Comparison of ENCODE assay signal across 13 mouse cellular contexts in the genomic region with DNA sequence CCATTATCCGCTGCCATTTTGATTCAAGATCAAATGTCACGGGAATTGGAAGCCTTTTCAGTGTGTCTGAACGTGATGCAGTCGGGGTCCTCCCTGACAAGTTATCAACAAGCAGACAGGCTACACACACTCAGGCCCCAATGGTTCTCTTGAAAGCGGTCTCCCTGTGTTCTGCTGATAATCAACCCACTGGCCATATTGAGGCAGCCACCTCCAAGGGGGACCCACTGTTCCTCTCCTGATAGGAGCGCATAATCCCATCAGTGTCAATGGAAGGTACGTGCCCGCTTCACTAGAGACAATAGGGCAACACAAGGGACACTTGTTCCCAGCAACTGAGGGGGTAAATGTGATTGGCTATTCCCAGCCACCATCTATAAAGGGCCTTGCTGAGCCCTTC.
A peak's percentile ranks its signal among the peaks of the same experiment; 100 is the strongest.
DNase-seq lines count a peak whose midpoint lies in the region; ATAC-seq lines count a peak whose summit lies in the region.
"Had no signal": no experiment of that assay in that cellular context is flagged by ENCODE, and none has a peak within 500 bp of the region (broad histone marks: within the 10 kb centered on the region; RNA-seq: fewer than 3 reads in every experiment).

No protein-coding gene starts in this region.

- peak; percentile 91 for DNase-seq in heart, embryonic 10.5 days (ENCODE audit: low spot score)
- no peak for DNase-seq in heart, postnatal 36 days
- peak; percentile 6 for DNase-seq in embryonic facial prominence, embryonic 11.5 days (ENCODE audit: low spot score)
- peak; percentile 34 for DNase-seq in liver, embryonic 11.5 days (ENCODE audit: low spot score)
- no peak for DNase-seq in kidney, postnatal 14 days
- DNase-seq in adrenal gland, postnatal 10 days: no peak
- DNase-seq: adrenal gland, postnatal 36 days; cerebellum, postnatal 14 days; lung, postnatal 10 days; spleen, adult 18-20 months had no signal

- peak; percentile 80 for ATAC-seq in embryonic facial prominence, embryonic 11.5 days (replicated peaks; ENCODE audit: insufficient number of reproducible peaks, low FRiP score, low TSS enrichment, low read depth)
- ATAC-seq in liver, embryonic 11.5 days (replicated peaks; ENCODE audit: low FRiP score): peak; percentile 99
- ATAC-seq in midbrain, embryonic 16.5 days: peak; percentile 44; the same call in 1 of the 2 replicates
- no peak for ATAC-seq in activated CD4-positive, CD25-positive, alpha-beta regulatory T cell, adult 4 months

- intact Hi-C loops in heart, postnatal 36 days (cut with DNase I): no loop called here

- H3K9ac ChIP-seq in embryonic facial prominence, embryonic 11.5 days (replicated peaks; ENCODE audit: low read length): no peak overlapping the region
- no peak overlapping the region for H3K9ac ChIP-seq in liver, embryonic 11.5 days (ENCODE audit: low read depth, low read length)
- no peak overlapping the region for H3K9ac ChIP-seq in midbrain, embryonic 16.5 days (ENCODE audit: low read depth, low read length)

- WGBS in heart, embryonic 10.5 days: 67% methylated on average over 8 of the region's 8 CpGs
- 43% methylated on average over 8 of the region's 8 CpGs for WGBS in embryonic facial prominence, embryonic 11.5 days
- WGBS in liver, embryonic 11.5 days: 47% methylated on average over 8 of the region's 8 CpGs
- 16% methylated on average over 8 of the region's 8 CpGs for WGBS in midbrain, embryonic 16.5 days

- H3K36me3 ChIP-seq in heart, embryonic 10.5 days: no peaks in the 10 kb centered on the region
- H3K36me3 ChIP-seq in embryonic facial prominence, embryonic 11.5 days (replicated peaks; ENCODE audit: control insufficient read depth, insufficient read depth, low read depth, low read length): no peaks in the 10 kb centered on the region
- no peaks in the 10 kb centered on the region for H3K36me3 ChIP-seq in liver, embryonic 11.5 days (ENCODE audit: control insufficient read depth, insufficient read depth, low read length)
- H3K36me3 ChIP-seq in midbrain, embryonic 16.5 days (ENCODE audit: control insufficient read depth, insufficient read depth, low read length): no peaks in the 10 kb centered on the region
- H3K36me3 ChIP-seq: G1E had no signal

- H3K27me3 ChIP-seq in heart, embryonic 10.5 days (ENCODE audit: insufficient read depth, poor library complexity, severe bottlenecking): no peaks in the 10 kb centered on the region
- H3K27me3 ChIP-seq in embryonic facial prominence, embryonic 11.5 days (ENCODE audit: control insufficient read depth, insufficient read depth, low read length): no peaks in the 10 kb centered on the region
- no peaks in the 10 kb centered on the region for H3K27me3 ChIP-seq in liver, embryonic 11.5 days (replicated peaks; ENCODE audit: control insufficient read depth, insufficient read depth, low read length)
- no peaks in the 10 kb centered on the region for H3K27me3 ChIP-seq in midbrain, embryonic 16.5 days (ENCODE audit: control insufficient read depth, insufficient read depth, low read depth, low read length)

- no peaks in the 10 kb centered on the region for H3K9me3 ChIP-seq in heart, embryonic 10.5 days
- H3K9me3 ChIP-seq in embryonic facial prominence, embryonic 11.5 days (replicated peaks; ENCODE audit: control insufficient read depth, low read length): no peaks in the 10 kb centered on the region
- H3K9me3 ChIP-seq in liver, embryonic 11.5 days (ENCODE audit: control insufficient read depth, low read length): no peaks in the 10 kb centered on the region
- H3K9me3 ChIP-seq in midbrain, embryonic 16.5 days (replicated peaks; ENCODE audit: control insufficient read depth, low read length, poor library complexity, severe bottlenecking): no peaks in the 10 kb centered on the region

- H3K4me2 ChIP-seq in embryonic facial prominence, embryonic 11.5 days (ENCODE audit: low read depth, low read length): no peak overlapping the region
- H3K4me2 ChIP-seq in liver, embryonic 11.5 days: 0 out of 2 replicates have a peak overlapping the region, but pooled peaks have one; percentile 30
- H3K4me2 ChIP-seq in midbrain, embryonic 16.5 days (ENCODE audit: low read length): no peak overlapping the region

- peaks cover 18% of the 10 kb centered on the region for H3K4me1 ChIP-seq in heart, embryonic 10.5 days
- no peaks in the 10 kb centered on the region for H3K4me1 ChIP-seq in embryonic facial prominence, embryonic 11.5 days (ENCODE audit: control insufficient read depth, insufficient read depth, low read length)
- no peaks in the 10 kb centered on the region for H3K4me1 ChIP-seq in liver, embryonic 11.5 days (replicated peaks; ENCODE audit: control insufficient read depth, insufficient read depth, low read length)
- H3K4me1 ChIP-seq in midbrain, embryonic 16.5 days (ENCODE audit: control insufficient read depth, insufficient read depth, low read length): peaks cover 11% of the 10 kb centered on the region; the same call in 1 of the 2 replicates

- no peak overlapping the region for H3K4me3 ChIP-seq in heart, embryonic 10.5 days
- H3K4me3 ChIP-seq in embryonic facial prominence, embryonic 11.5 days (ENCODE audit: low read depth, low read length): no peak overlapping the region
- no peak overlapping the region for H3K4me3 ChIP-seq in liver, embryonic 11.5 days (ENCODE audit: low read depth, low read length)
- H3K4me3 ChIP-seq in midbrain, embryonic 16.5 days (ENCODE audit: low read depth, low read length): no peak overlapping the region

- peak overlapping the region; percentile 65; the same call in 1 of the 2 replicates for H3K27ac ChIP-seq in heart, embryonic 10.5 days
- no peak overlapping the region for H3K27ac ChIP-seq in embryonic facial prominence, embryonic 11.5 days (replicated peaks; ENCODE audit: low read depth, low read length)
- H3K27ac ChIP-seq in liver, embryonic 11.5 days (ENCODE audit: low read depth, low read length): peak overlapping the region; percentile 54
- no peak overlapping the region for H3K27ac ChIP-seq in midbrain, embryonic 16.5 days (ENCODE audit: low read length)

Comparison
In these comparisons a context has a peak if more than half of its experiments do, and no peak if none do; other contexts are left out.
1. DNase-seq: peak in heart, embryonic 10.5 days (single experiment), embryonic facial prominence, embryonic 11.5 days (single experiment) and liver, embryonic 11.5 days (single experiment); none in heart, postnatal 36 days (0 of 2), kidney, postnatal 14 days (single experiment) and adrenal gland, postnatal 10 days (single experiment).
2. H3K27ac ChIP-seq: peak in heart, embryonic 10.5 days (single experiment) and liver, embryonic 11.5 days (single experiment); none in embryonic facial prominence, embryonic 11.5 days (single experiment) and midbrain, embryonic 16.5 days (single experiment).